Mouse (Mus musculus) embryonic fibroblast, embryonic 13.5 days (primary cell): ENCODE data around the gene Rxrg. TPM values are rescaled to one million over a fixed set of nuclear protein-coding genes. Genes with fewer than 3 reads are reported as not detected.

Source experiments
- H3K27ac ChIP-seq: 2 replicates; pipeline ENCODE4 v1.5.1; 2012; ENCODE audit warnings: low read length, control low read depth, inconsistent platforms; ENCODE audit not compliant: insufficient read depth
- H3K4me1 ChIP-seq: 2 replicates; pipeline ENCODE4 v1.6.1; 2011; ENCODE audit warnings: low read length; ENCODE audit not compliant: control insufficient read depth, insufficient read depth
- H3K4me3 ChIP-seq: 2 replicates; pipeline ENCODE4 v1.5.1; 2011; ENCODE audit warnings: mild to moderate bottlenecking, control low read depth, low read length; ENCODE audit not compliant: insufficient read depth
- CTCF ChIP-seq: IDR thresholded peaks from 2 replicates; pipeline ENCODE4 v1.5.1; 2011; ENCODE audit warnings: mild to moderate bottlenecking, control low read depth, low read length, moderate library complexity, borderline replicate concordance; ENCODE audit not compliant: insufficient read depth
- POLR2A ChIP-seq: IDR thresholded peaks from 2 replicates; pipeline ENCODE4 v1.6.1; 2011; ENCODE audit warnings: low read depth, mild to moderate bottlenecking, control low read depth, low read length, moderate library complexity
- polyA plus RNA-seq: library from polyadenylated mRNA; stranded (reverse); fragments of >200 nt; gene quantifications from 2 replicates; pipeline ENCODE4 v1.2.4, GENCODE M21; 2011; ENCODE audit warnings: low read depth; ENCODE audit not compliant: missing spikeins, insufficient read length

The Rxrg gene
- polyA plus RNA-seq, 1 experiment, result not detected

- no peak for TF ChIP-seq POLR2A
- no peak for TF ChIP-seq CTCF
- H3K27ac ChIP-seq, result no peak overlapping the region
- no peak overlapping the region for H3K4me3 ChIP-seq
- H3K4me1 ChIP-seq, result no peaks in the 10 kb centered on the region
Observed at GRCm38 (mm10) chr1:167638053-167638452, 39.9 kb downstream of the Rxrg start.

GRCm38 (mm10) chr1:167638901-167639300 is 40.7 kb downstream of the Rxrg start:
- no peak overlapping the region for H3K27ac ChIP-seq
- no peak overlapping the region for H3K4me3 ChIP-seq
- TF ChIP-seq POLR2A (no peak), CTCF (no peak)
- H3K4me1 ChIP-seq, result no peaks in the 10 kb centered on the region

- no peaks in the 10 kb centered on the region for H3K4me1 ChIP-seq
- no peak overlapping the region for H3K4me3 ChIP-seq
- H3K27ac ChIP-seq, result no peak overlapping the region
- TF ChIP-seq POLR2A, result no peak
- TF ChIP-seq CTCF, result peak; percentile 88
Observed at GRCm38 (mm10) chr1:167644866-167645537, 46.8 kb downstream of the Rxrg start.

GRCm38 (mm10) chr1:167648670-167649069 is 50.5 kb downstream of the Rxrg start:
- TF ChIP-seq CTCF (no peak), POLR2A (no peak)
- H3K4me3 ChIP-seq, result no peak overlapping the region
- no peak overlapping the region for H3K27ac ChIP-seq
- no peaks in the 10 kb centered on the region for H3K4me1 ChIP-seq

GRCm38 (mm10) chr1:167649122-167649633 is 51.0 kb downstream of the Rxrg start:
- Histone ChIP-seq H3K27ac (no peak overlapping the region), H3K4me1 (no peaks in the 10 kb centered on the region), H3K4me3 (no peak overlapping the region)
- TF ChIP-seq POLR2A (no peak), CTCF (no peak)

GRCm38 (mm10) chr1:167652336-167652735 is 54.2 kb downstream of the Rxrg start:
- Histone ChIP-seq H3K4me3 (no peak overlapping the region), H3K27ac (no peak overlapping the region), H3K4me1 (no peaks in the 10 kb centered on the region)
- TF ChIP-seq CTCF (no peak), POLR2A (no peak)

- no peak overlapping the region for H3K4me3 ChIP-seq
Observed at GRCm38 (mm10) chr1:167659065-167659464, 60.9 kb downstream of the Rxrg start.

GRCm38 (mm10) chr1:167660521-167661101 is 62.4 kb downstream of the Rxrg start:
- no peak overlapping the region for H3K4me3 ChIP-seq
- no peak overlapping the region for H3K27ac ChIP-seq
- H3K4me1 ChIP-seq, result peaks cover 5% of the 10 kb centered on the region; the same call in 1 of the 2 replicates
- TF ChIP-seq POLR2A (no peak), CTCF (no peak)

More at GRCm38 (mm10) chr1:167659065-167659464, 60.9 kb downstream of the Rxrg start:
- no peak for TF ChIP-seq POLR2A
- TF ChIP-seq CTCF, result no peak
- Histone ChIP-seq H3K27ac (no peak overlapping the region), H3K4me1 (peaks cover 3% of the 10 kb centered on the region; the same call in 1 of the 2 replicates)

GRCm38 (mm10) chr1:167661123-167661522 is 62.9 kb downstream of the Rxrg start:
- no peak overlapping the region for H3K4me3 ChIP-seq
- no peak overlapping the region for H3K27ac ChIP-seq
- TF ChIP-seq CTCF (no peak), POLR2A (no peak)

GRCm38 (mm10) chr1:167663136-167663535 is 65.0 kb downstream of the Rxrg start:
- Histone ChIP-seq H3K27ac (no peak overlapping the region), H3K4me3 (no peak overlapping the region), H3K4me1 (peaks cover 5% of the 10 kb centered on the region; the same call in 1 of the 2 replicates)
- TF ChIP-seq CTCF (no peak), POLR2A (no peak)

More at GRCm38 (mm10) chr1:167661123-167661522, 62.9 kb downstream of the Rxrg start:
- peaks cover 5% of the 10 kb centered on the region; the same call in 1 of the 2 replicates for H3K4me1 ChIP-seq
